Mouse (Mus musculus) ES-Bruce4 (cell line): ENCODE measurements at regions not wholly inside any gene's neighbourhood (a gene's known extent, or its start where the extent isn't known, plus 50 kb on each side); places are given as distances from the start of the nearest gene placed in this dataset.

Experiments used
- H3K27ac ChIP-seq: 2 replicates; pipeline ENCODE4 v1.5.1; 2012; ENCODE audit warnings: low read length, inconsistent platforms; ENCODE audit not compliant: insufficient read depth
- H3K27me3 ChIP-seq: 2 replicates; pipeline ENCODE4 v1.6.1; 2012; ENCODE audit warnings: mild to moderate bottlenecking, low read length, inconsistent platforms; ENCODE audit not compliant: control insufficient read depth, poor library complexity, insufficient read depth, severe bottlenecking
- H3K36me3 ChIP-seq: 2 replicates; pipeline ENCODE4 v1.6.1; 2012; ENCODE audit warnings: inconsistent platforms, mild to moderate bottlenecking, low read length, moderate library complexity; ENCODE audit not compliant: control insufficient read depth, poor library complexity, insufficient read depth, severe bottlenecking
- H3K4me1 ChIP-seq: one replicate; pipeline ENCODE4 v1.8.1; 2011; ENCODE audit warnings: low read length; ENCODE audit not compliant: control insufficient read depth, insufficient read depth
- H3K4me3 ChIP-seq: 2 replicates; pipeline ENCODE4 v1.5.1; 2011; ENCODE audit warnings: low read depth, mild to moderate bottlenecking, low read length
- H3K9ac ChIP-seq: 2 replicates; pipeline ENCODE4 v1.6.1; 2012; ENCODE audit warnings: low read depth, mild to moderate bottlenecking, inconsistent platforms; ENCODE audit not compliant: poor library complexity, severe bottlenecking
- H3K9me3 ChIP-seq: replicated peaks from 2 replicates; pipeline ENCODE4 v1.6.1; 2012; ENCODE audit warnings: mild to moderate bottlenecking, low read length, inconsistent platforms; ENCODE audit not compliant: control insufficient read depth, poor library complexity, insufficient read depth, severe bottlenecking
- CTCF ChIP-seq: IDR thresholded peaks from one replicate; pipeline ENCODE4 v1.8.1; 2011; ENCODE audit warnings: low read depth, low read length
- EP300 ChIP-seq: IDR thresholded peaks from 2 replicates; pipeline ENCODE4 v1.6.1; 2011; ENCODE audit warnings: low read depth, low read length; ENCODE audit not compliant: insufficient read depth
- POLR2A ChIP-seq: IDR thresholded peaks from one replicate; pipeline ENCODE4 v1.8.1; 2011; ENCODE audit warnings: low read length; ENCODE audit not compliant: insufficient read depth

DNA sequence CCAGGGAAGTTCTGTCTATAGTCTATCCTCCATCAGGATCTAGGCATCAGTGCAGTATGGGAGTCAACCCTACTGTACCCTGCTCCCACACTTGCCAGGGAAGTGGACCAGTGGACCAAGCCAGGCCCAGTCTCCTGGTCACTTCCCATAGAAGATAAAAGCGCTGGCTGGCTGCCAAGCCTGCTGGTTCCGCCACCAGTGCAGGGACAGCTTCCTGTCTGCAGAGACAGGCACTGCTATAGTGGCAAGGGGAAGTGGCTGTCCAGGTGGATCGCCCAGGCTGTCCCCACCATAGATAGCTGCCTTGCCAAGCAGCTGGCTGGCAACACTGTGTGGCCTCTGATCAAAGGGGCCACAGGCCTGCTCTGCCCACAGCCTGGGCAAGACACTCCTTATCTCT is 98.5 kb upstream of the Wnt4 start:
- Histone ChIP-seq H3K9ac (no peak overlapping the region), H3K9me3 (no peaks in the 10 kb centered on the region), H3K4me1 (no peaks in the 10 kb centered on the region), H3K27me3 (no peaks in the 10 kb centered on the region), H3K36me3 (no peaks in the 10 kb centered on the region), H3K4me3 (no peak overlapping the region), H3K27ac (no peak overlapping the region)
- no peak for TF ChIP-seq POLR2A
- TF ChIP-seq EP300: no peak
- TF ChIP-seq CTCF: no peak

DNA sequence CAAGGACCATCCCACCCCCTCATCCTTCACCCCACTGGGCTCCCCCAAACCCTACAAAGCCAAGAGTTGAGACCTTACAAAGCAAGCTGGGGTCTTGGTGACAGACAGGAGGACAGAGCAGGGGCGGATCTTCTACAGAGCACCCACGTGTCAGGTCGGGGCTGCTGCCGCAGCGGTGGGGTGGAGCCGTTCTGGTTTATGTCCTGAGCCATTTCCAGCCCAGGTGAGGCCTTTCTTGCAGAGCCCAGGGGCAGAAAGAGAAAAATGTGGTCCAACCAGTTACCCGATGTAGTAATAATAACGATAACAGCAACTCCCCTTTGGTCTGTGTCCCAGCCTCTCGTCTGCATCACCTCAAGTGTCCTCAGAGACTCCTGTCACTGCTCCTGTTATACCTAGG is 112.4 kb upstream of the Wnt4 start:
- TF ChIP-seq CTCF (no peak), EP300 (no peak), POLR2A (no peak)
- Histone ChIP-seq H3K9ac (no peak overlapping the region), H3K27me3 (no peaks in the 10 kb centered on the region), H3K36me3 (no peaks in the 10 kb centered on the region), H3K27ac (no peak overlapping the region), H3K4me3 (peak overlapping the region; percentile 33), H3K9me3 (no peaks in the 10 kb centered on the region), H3K4me1 (no peaks in the 10 kb centered on the region)

GRCm38 (mm10) chr4:137164429-137164828 is 112.9 kb upstream of the Wnt4 start:
- Histone ChIP-seq H3K27ac (no peak overlapping the region), H3K4me1 (no peaks in the 10 kb centered on the region), H3K36me3 (no peaks in the 10 kb centered on the region), H3K4me3 (peak overlapping the region; percentile 33), H3K9ac (no peak overlapping the region), H3K9me3 (no peaks in the 10 kb centered on the region), H3K27me3 (no peaks in the 10 kb centered on the region)
- no peak for TF ChIP-seq POLR2A
- peak; percentile 98 for TF ChIP-seq CTCF
- TF ChIP-seq EP300: peak; percentile 36; the same call in 1 of the 2 replicates

DNA sequence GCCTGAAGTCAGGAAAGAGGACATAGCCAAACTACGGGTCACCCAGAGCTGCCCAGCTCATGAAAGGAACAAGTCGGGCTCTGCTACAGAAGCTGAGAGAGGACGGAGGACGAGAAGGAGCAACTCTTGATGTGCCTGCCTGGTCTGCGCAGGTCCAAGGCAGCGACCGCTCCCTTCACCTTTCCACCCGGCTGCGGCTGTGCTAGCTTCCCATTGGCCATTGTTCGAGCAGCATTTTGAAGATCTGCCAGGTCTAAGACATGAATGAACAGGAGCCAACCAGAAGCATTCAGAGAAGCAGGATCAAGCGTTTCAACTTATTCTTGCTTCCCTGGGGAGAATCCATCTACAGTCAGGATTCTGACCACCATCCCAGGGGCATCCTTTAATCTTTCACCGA is 113.3 kb upstream of the Wnt4 start:
- Histone ChIP-seq H3K9me3 (no peaks in the 10 kb centered on the region), H3K9ac (no peak overlapping the region), H3K4me1 (no peaks in the 10 kb centered on the region), H3K27ac (no peak overlapping the region), H3K4me3 (no peak overlapping the region), H3K36me3 (no peaks in the 10 kb centered on the region), H3K27me3 (no peaks in the 10 kb centered on the region)
- no peak for TF ChIP-seq CTCF
- no peak for TF ChIP-seq EP300
- no peak for TF ChIP-seq POLR2A

DNA sequence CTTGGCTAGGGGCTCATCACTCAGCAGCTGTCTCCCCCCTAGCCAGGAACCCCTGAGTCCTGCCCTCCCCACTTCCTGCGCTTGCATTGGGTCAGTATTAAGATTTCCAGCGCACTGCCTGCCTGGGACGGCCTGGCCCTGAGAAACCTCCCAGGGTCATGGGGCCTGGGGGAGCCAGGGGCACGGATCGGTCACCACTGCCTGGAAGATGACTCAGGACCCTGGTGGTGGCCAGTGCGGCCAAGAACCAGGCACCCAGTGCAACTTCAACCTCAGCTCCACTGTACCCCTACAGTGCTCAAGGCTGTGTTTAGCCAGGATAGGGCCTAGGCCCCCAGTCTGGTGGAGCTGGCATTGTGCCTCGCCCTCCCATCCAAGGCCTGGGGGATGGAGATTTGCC is 111.9 kb upstream of the Zbtb40 start:
- no peak overlapping the region for H3K27ac ChIP-seq
- no peaks in the 10 kb centered on the region for H3K36me3 ChIP-seq
- H3K9ac ChIP-seq: no peak overlapping the region
- no peaks in the 10 kb centered on the region for H3K27me3 ChIP-seq
- TF ChIP-seq POLR2A (no peak), CTCF (no peak), EP300 (no peak)
- H3K9me3 ChIP-seq: no peaks in the 10 kb centered on the region
- H3K4me3 ChIP-seq: no peak overlapping the region
- no peaks in the 10 kb centered on the region for H3K4me1 ChIP-seq

- Histone ChIP-seq H3K9me3 (no peaks in the 10 kb centered on the region), H3K27ac (no peak overlapping the region), H3K27me3 (no peaks in the 10 kb centered on the region), H3K9ac (no peak overlapping the region), H3K4me3 (no peak overlapping the region), H3K4me1 (no peaks in the 10 kb centered on the region), H3K36me3 (no peaks in the 10 kb centered on the region)
- TF ChIP-seq EP300 (no peak), CTCF (no peak), POLR2A (no peak)
Measured at GRCm38 (mm10) chr4:137158201-137158600, 109.6 kb upstream of the Zbtb40 start.
